Mouse (Mus musculus) thymus, adult 2 months (tissue): ENCODE measurements around the gene Sfn.

ENCODE experiments used
- CTCF ChIP-seq: fragments of 200-500 bp; IDR thresholded peaks from 2 replicates; pipeline ENCODE4 v1.5.1; 2012; ENCODE audit warnings: mild to moderate bottlenecking, control low read depth, low read length, moderate library complexity, borderline replicate concordance; ENCODE audit not compliant: control insufficient read depth, poor library complexity, insufficient read depth; ENCODE audit errors: extremely low read depth
- POLR2A ChIP-seq: fragments of 200-500 bp; IDR thresholded peaks from 2 replicates; pipeline ENCODE4 v1.6.1; 2012; ENCODE audit warnings: mild to moderate bottlenecking, low read length, control low read depth, moderate library complexity; ENCODE audit not compliant: control insufficient read depth, poor library complexity, insufficient read depth; ENCODE audit errors: extremely low read depth

GRCm38 (mm10) chr4:133552768-133553447 is 49.1 kb downstream of the Sfn start, which contains the start of gene Nr0b2:
- TF ChIP-seq POLR2A (no peak), CTCF (no peak)
